Mouse (Mus musculus) kidney, adult 2 months (tissue): ENCODE data around the gene Selp. TPM values are rescaled to one million over a fixed set of nuclear protein-coding genes. Genes with fewer than 3 reads are reported as not detected.

Experiments used
- DNase-seq: peaks from one replicate; pipeline ENCODE4 v3.0.0; 2021
- H3K27ac ChIP-seq: fragments of 200-500 bp; 2 replicates; pipeline ENCODE4 v1.5.1; 2012; ENCODE audit warnings: low read depth, low read length, control low read depth, inconsistent platforms; ENCODE audit not compliant: insufficient read depth
- H3K27me3 ChIP-seq: fragments of 200-500 bp; replicated peaks from 2 replicates; pipeline ENCODE4 v1.6.1; 2012; ENCODE audit warnings: mild to moderate bottlenecking, moderate library complexity, low read length, inconsistent platforms; ENCODE audit not compliant: control insufficient read depth, insufficient read depth
- H3K36me3 ChIP-seq: fragments of 200-500 bp; 2 replicates; pipeline ENCODE4 v1.6.1; 2012; ENCODE audit warnings: mild to moderate bottlenecking, moderate library complexity, low read length, inconsistent platforms; ENCODE audit not compliant: control insufficient read depth, insufficient read depth
- H3K4me1 ChIP-seq: fragments of 200-500 bp; 2 replicates; pipeline ENCODE4 v1.6.1; 2011; ENCODE audit warnings: low read length; ENCODE audit not compliant: control insufficient read depth, insufficient read depth
- H3K4me3 ChIP-seq: fragments of 200-500 bp; 2 replicates; pipeline ENCODE4 v1.5.1; 2011; ENCODE audit warnings: mild to moderate bottlenecking, low read depth, low read length, control low read depth; ENCODE audit not compliant: insufficient read depth
- CTCF ChIP-seq: fragments of 200-500 bp; conservative IDR thresholded peaks from 2 replicates; pipeline ENCODE4 v1.5.1; 2011; ENCODE audit warnings: low read depth, mild to moderate bottlenecking, control low read depth, low read length, moderate library complexity, mixed read lengths; ENCODE audit not compliant: insufficient read depth, insufficient read length
- POLR2A ChIP-seq: fragments of 200-500 bp; IDR thresholded peaks from one replicate; pipeline ENCODE4 v1.6.1; 2011; ENCODE audit warnings: low read depth, low read length, control low read depth
- WGBS: fragments of 180-500 bp; shearing (Covaris S2); methylation state at CpG from one replicate; pipeline ENCODE4 v1.1.7; 2018; 5-methylcytosine and 5-hydroxymethylcytosine counted together
- polyA plus RNA-seq: library from polyadenylated mRNA; depleted of rRNA; stranded (reverse); fragments of >200 nt; gene quantifications from 2 replicates; pipeline ENCODE4 v1.2.3, GENCODE M21; 2012

Selp gene
- polyA plus RNA-seq, 1 experiment = 0.38 TPM

GRCm38 (mm10) chr1:164096780-164097179 lies 18.3 kb upstream of the Selp start:
- Histone ChIP-seq H3K4me3 (no peak overlapping the region), H3K36me3 (no peaks in the 10 kb centered on the region), H3K27me3 (no peaks in the 10 kb centered on the region), H3K4me1 (no peaks in the 10 kb centered on the region), H3K27ac (no peak overlapping the region)
- DNase-seq = peak; percentile 60
- TF ChIP-seq CTCF = no peak
- no peak for TF ChIP-seq POLR2A
- WGBS = 21% methylated on average over 6 of the region's 6 CpGs

DNA sequence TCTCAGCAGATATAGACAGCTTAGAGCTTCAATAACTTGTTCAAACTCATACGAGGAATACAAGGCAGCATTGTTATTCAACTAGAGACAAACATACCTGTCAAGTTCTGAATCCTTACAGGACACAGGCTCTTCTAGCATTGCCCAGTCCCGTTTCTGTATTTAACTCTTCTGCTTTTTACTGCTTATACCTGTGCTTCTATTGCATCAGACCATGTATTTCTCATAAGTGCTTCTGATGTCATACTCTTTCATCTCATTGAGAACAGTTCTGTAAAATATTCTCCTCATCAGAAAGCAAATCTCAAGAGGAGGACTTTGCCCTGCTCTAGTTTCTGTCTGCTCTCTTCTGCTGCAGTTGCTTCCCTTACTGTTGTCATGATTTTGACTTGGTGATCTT lies 17.2 kb upstream of the Selp start:
- Histone ChIP-seq H3K4me3 (no peak overlapping the region), H3K36me3 (no peaks in the 10 kb centered on the region), H3K27me3 (no peaks in the 10 kb centered on the region), H3K4me1 (no peaks in the 10 kb centered on the region), H3K27ac (no peak overlapping the region)
- TF ChIP-seq CTCF (no peak), POLR2A (no peak)
- WGBS = 85% methylated on average over 2 of the region's 2 CpGs
- DNase-seq = no peak

DNA sequence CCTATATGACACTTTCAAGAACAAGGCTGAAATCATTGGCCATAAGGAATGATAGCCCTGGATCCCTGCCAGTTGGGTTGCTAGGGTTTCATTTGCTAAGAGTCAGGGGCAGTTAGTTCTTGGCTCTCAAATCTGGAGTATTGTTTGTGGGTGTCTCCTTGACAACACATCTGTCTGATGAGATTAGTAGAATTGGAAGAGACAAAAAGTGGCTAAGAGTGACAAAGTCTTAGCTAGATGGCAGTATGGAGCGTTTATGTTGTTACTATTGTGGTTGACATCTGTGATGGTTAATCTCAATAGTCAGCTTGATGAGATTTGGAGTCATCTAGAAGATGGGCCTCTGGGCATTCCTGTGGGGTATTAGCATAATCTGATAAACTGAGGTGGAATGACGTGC lies 16.7 kb upstream of the Selp start:
- no peak overlapping the region for H3K4me3 ChIP-seq
- H3K36me3 ChIP-seq = no peaks in the 10 kb centered on the region
- H3K4me1 ChIP-seq = no peaks in the 10 kb centered on the region
- TF ChIP-seq CTCF = no peak
- 93% methylated on average over 2 of the region's 2 CpGs for WGBS
- no peak for DNase-seq
- no peak overlapping the region for H3K27ac ChIP-seq
- H3K27me3 ChIP-seq = no peaks in the 10 kb centered on the region

GRCm38 (mm10) chr1:164109763-164110162 lies 5.3 kb upstream of the Selp start:
- no peak for DNase-seq

DNA sequence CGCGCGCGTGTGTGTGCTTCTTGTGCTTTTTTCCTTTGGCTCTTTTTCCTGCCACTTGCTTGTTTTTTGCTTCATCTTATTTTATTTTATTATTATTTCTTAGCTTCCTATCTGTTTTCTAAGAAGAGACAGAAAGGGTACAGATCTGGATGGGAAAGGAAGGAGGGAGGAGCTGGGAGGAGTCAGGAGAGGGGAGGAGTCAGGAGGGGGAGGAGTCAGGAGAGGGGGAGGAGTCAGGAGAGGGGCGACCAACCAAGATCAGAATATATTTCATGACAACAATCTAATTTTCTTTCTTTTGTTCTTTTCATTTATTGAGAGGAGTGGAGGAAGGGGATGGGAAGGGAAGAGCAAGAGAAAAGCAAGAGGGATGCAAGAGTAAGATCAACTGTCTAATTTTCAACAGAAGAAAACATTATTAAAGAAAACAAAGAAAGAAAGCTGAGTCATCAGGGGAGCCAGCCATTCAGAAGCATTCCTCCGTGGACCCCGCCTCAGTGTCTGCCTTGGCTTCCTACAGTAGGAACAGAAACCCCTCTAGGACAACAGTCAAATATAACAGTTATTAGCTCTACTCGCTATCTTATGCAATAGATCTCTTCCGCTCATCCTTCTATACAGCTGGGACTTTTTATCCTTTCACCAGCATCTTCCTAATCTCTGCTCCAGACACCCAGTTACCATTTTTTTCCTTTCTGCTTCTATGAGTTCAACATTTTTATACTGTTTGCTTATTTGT lies 4.3 kb upstream of the Selp start:
- H3K4me3 ChIP-seq = no peak overlapping the region
- no peak for TF ChIP-seq POLR2A
- TF ChIP-seq CTCF = no peak
- no peaks in the 10 kb centered on the region for H3K27me3 ChIP-seq
- no peak for DNase-seq
- WGBS = 96% methylated on average over 9 of the region's 9 CpGs
- H3K4me1 ChIP-seq = no peaks in the 10 kb centered on the region
- no peaks in the 10 kb centered on the region for H3K36me3 ChIP-seq
- H3K27ac ChIP-seq = no peak overlapping the region

More at GRCm38 (mm10) chr1:164109763-164110162, 5.3 kb upstream of the Selp start:
- Histone ChIP-seq H3K4me3 (no peak overlapping the region), H3K27me3 (no peaks in the 10 kb centered on the region), H3K36me3 (no peaks in the 10 kb centered on the region), H3K27ac (no peak overlapping the region), H3K4me1 (no peaks in the 10 kb centered on the region)
- TF ChIP-seq POLR2A (no peak), CTCF (no peak)
- 47% methylated on average over 2 of the region's 2 CpGs for WGBS

- TF ChIP-seq POLR2A (no peak), CTCF (no peak)
- Histone ChIP-seq H3K4me1 (no peaks in the 10 kb centered on the region), H3K27me3 (no peaks in the 10 kb centered on the region), H3K36me3 (no peaks in the 10 kb centered on the region), H3K27ac (no peak overlapping the region), H3K4me3 (no peak overlapping the region)
- no peak for DNase-seq
- WGBS = 81% methylated on average over 5 of the region's 5 CpGs
Observed at GRCm38 (mm10) chr1:164114280-164114679, 784 bp upstream of the Selp start.

GRCm38 (mm10) chr1:164115647-164116046 lies 583 bp downstream of the Selp start:
- no peaks in the 10 kb centered on the region for H3K4me1 ChIP-seq
- no peaks in the 10 kb centered on the region for H3K36me3 ChIP-seq
- no peak overlapping the region for H3K4me3 ChIP-seq
- H3K27ac ChIP-seq = no peak overlapping the region
- 80% methylated on average over 6 of the region's 6 CpGs for WGBS
- no peak for DNase-seq
- TF ChIP-seq POLR2A (no peak), CTCF (no peak)
- H3K27me3 ChIP-seq = no peaks in the 10 kb centered on the region; the same call in 1 of the 2 replicates
